Mouse (Mus musculus): ENCODE data around the gene Ticrr. TPM values are rescaled to one million over a fixed set of nuclear protein-coding genes. Genes with fewer than 3 reads are reported as not detected.

Ticrr gene
- total RNA-seq, 4 experiments from 2014 or later = 0.11 to 0.22 TPM; not detected in 2

DNA sequence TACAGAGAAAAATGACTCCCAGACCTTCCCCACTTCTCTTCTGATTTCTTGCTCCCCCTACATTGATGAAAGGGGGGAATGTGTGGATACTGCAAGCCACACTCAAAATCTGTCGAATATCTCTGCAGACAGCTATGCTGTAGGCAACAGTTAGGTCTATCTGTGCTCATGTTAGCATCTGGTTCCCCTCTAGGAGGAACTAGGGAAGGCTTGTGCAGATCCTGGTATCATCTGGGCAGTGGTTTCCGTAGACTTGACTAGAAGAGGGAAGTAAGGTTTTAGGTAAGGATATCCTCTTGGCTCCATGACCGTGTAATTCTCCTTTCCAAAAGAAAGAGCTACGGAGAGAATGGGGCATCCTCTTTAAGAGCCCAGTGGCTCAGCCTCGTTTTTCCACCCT lies 84.6 kb downstream of the Ticrr start:
- no peak for DNase-seq (ENCODE audit: low spot score in 2 of 2)

DNA sequence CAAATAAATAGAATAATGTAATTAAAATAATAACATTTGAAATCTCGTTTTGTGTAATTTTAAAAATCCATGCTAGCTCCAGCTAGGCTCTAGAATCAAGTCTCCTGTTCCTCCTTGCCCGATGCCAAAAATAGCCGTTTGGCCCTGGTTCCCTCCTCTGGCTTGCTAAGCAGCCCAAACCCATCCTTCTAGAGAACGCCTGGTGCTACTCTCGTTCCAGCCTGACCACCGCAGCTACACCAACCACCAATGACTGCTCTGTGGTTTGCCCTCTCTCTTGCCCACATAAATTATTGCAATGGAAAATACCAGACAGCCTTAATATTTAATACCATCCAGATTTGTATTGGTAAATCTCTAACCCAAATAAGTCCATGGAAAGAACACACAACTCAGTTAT lies 87.7 kb downstream of the Ticrr start:
- no peak for DNase-seq (ENCODE audit: low spot score in 2 of 2)

Other genes starting within 250 kb of the Ticrr start
- 100 to 1,000 TPM in 1 of 4 experiments, 10 to 100 TPM in 3; 81.6 to 112 (median 91.0) TPM for gene Polg, start 193.8 kb upstream of the Ticrr start, total RNA-seq (2022)
- 1 to 10 TPM; 1.7 to 3.0 (median 2.3) TPM for gene Rhcg, start 42.5 kb upstream of the Ticrr start, total RNA-seq (2022)
- gene Kif7, start 55.5 kb downstream of the Ticrr start, total RNA-seq (2022) = 1 to 10 TPM; 1.6 to 2.2 (median 1.8) TPM
- under 1 TPM in 3 of 4 experiments, not detected in 1; 0.18 to 0.23 (median 0.23) TPM for gene Plin1, start 72.7 kb downstream of the Ticrr start, total RNA-seq (2022)
- gene Pex11a, start 82.9 kb downstream of the Ticrr start, total RNA-seq (2022) = 10 to 100 TPM in 1 of 4 experiments, 1 to 10 TPM in 3; 9.4 to 10.7 (median 9.9) TPM
- under 1 TPM; 0.18 to 0.61 (median 0.34) TPM for gene Wdr93, start 83.0 kb downstream of the Ticrr start, total RNA-seq (2022)
- gene Mesp1, start 133.6 kb downstream of the Ticrr start, total RNA-seq (2022) = under 1 TPM in 1 of 4 experiments, not detected in 3; 0.30 TPM
- gene Mesp2, start 150.5 kb downstream of the Ticrr start, total RNA-seq (2022) = 1 to 10 TPM; 1.1 to 2.4 (median 1.7) TPM
- gene Anpep, start 200.9 kb downstream of the Ticrr start, total RNA-seq (2022) = 1 to 10 TPM; 5.8 to 9.4 (median 7.2) TPM

Data from left cerebral cortex, adult 8-10 months (tissue).